Mouse (Mus musculus): ENCODE data around the gene Ctcf. TPM values are rescaled to one million over a fixed set of nuclear protein-coding genes. Genes with fewer than 3 reads are reported as not detected.

The Ctcf gene
- polyA plus RNA-seq, 1 experiment = 251 TPM

GRCm38 (mm10) chr8:105687512-105687911 is 51.1 kb downstream of the Ctcf start:
- no peak for TF ChIP-seq GATA1 (IDR thresholded peaks at IDR 0.05; ENCODE audit: low read length)

GRCm38 (mm10) chr8:105688242-105688752 is 51.9 kb downstream of the Ctcf start:
- TF ChIP-seq GATA1 (IDR thresholded peaks at IDR 0.05; ENCODE audit: low read length) = no peak

GRCm38 (mm10) chr8:105689256-105689982 is 53.1 kb downstream of the Ctcf start:
- TF ChIP-seq GATA1 (IDR thresholded peaks at IDR 0.05; ENCODE audit: low read length) = no peak

GRCm38 (mm10) chr8:105689983-105690360 is 53.6 kb downstream of the Ctcf start:
- TF ChIP-seq GATA1 (IDR thresholded peaks at IDR 0.05; ENCODE audit: low read length) = no peak

- TF ChIP-seq GATA1 (IDR thresholded peaks at IDR 0.05; ENCODE audit: low read length) = no peak
Observed at GRCm38 (mm10) chr8:105690978-105691377, 54.6 kb downstream of the Ctcf start.

GRCm38 (mm10) chr8:105692449-105693182 is 56.2 kb downstream of the Ctcf start:
- TF ChIP-seq GATA1 (IDR thresholded peaks at IDR 0.05; ENCODE audit: low read length) = no peak

GRCm38 (mm10) chr8:105693648-105694047 is 57.3 kb downstream of the Ctcf start:
- no peak for TF ChIP-seq GATA1 (IDR thresholded peaks at IDR 0.05; ENCODE audit: low read length)

- TF ChIP-seq GATA1 (IDR thresholded peaks at IDR 0.05; ENCODE audit: low read length) = no peak
Observed at GRCm38 (mm10) chr8:105694051-105694799, 57.9 kb downstream of the Ctcf start.

GRCm38 (mm10) chr8:105695080-105695780 is 58.9 kb downstream of the Ctcf start:
- no peak for TF ChIP-seq GATA1 (IDR thresholded peaks at IDR 0.05; ENCODE audit: low read length)

GRCm38 (mm10) chr8:105697196-105697780 is 60.9 kb downstream of the Ctcf start:
- TF ChIP-seq GATA1 (IDR thresholded peaks at IDR 0.05; ENCODE audit: low read length) = no peak

- TF ChIP-seq GATA1 (IDR thresholded peaks at IDR 0.05; ENCODE audit: low read length) = no peak
Observed at GRCm38 (mm10) chr8:105698734-105699133, 62.4 kb downstream of the Ctcf start.

- no peak for TF ChIP-seq GATA1 (IDR thresholded peaks at IDR 0.05; ENCODE audit: low read length)
Observed at GRCm38 (mm10) chr8:105699488-105700215, 63.3 kb downstream of the Ctcf start.

- no peak for TF ChIP-seq GATA1 (IDR thresholded peaks at IDR 0.05; ENCODE audit: low read length)
Observed at GRCm38 (mm10) chr8:105700566-105700965, 64.2 kb downstream of the Ctcf start.
